Mouse (Mus musculus): ENCODE data around the gene Rest.

- TF ChIP-seq CTCF (IDR thresholded peaks at IDR 0.05; ENCODE audit: control insufficient read depth, insufficient read depth, low read length) (no peak), POLR2A (IDR thresholded peaks at IDR 0.05; ENCODE audit: borderline replicate concordance, control insufficient read depth, low read depth, low read length) (no peak)
Measured at GRCm38 (mm10) chr5:77281518-77282174, 16.4 kb downstream of the Rest start.
